ENCODE assay signal across 20 mouse cellular contexts in the genomic region with DNA sequence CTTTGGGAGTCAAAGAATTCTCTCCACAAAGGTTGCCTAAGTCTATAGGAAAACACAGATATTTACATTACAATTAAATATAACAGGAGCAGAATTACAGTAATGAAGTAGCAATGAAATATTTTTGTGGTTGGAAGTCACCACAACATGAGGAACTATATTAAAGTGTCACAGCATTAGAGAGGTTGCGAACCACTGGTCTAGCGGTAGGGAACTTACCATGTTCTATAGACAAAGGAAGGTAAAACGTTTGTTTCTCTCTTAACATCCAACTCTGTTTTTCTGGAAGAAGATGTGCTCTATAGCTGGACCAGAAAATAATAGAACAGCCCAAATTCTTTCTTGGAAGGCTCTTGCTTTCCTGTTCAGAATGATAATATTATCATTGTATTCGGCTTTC. TPM values are rescaled to one million over a fixed set of nuclear protein-coding genes. Genes with fewer than 3 reads are reported as not detected.
DNase-seq lines count a peak whose midpoint lies in the region; ATAC-seq lines count a peak whose summit lies in the region.
"Had no signal": no experiment of that assay in that cellular context is flagged by ENCODE, and none has a peak within 500 bp of the region (broad histone marks: within the 10 kb centered on the region; RNA-seq: fewer than 3 reads in every experiment).

No protein-coding gene starts in this region.

- ATAC-seq in common myeloid progenitor, adult 5-6 weeks (replicated peaks; ENCODE audit: low read depth, poor library complexity, severe bottlenecking): 0 out of 2 replicates have a peak, but pooled peaks have one; percentile 47
- ATAC-seq in megakaryocyte, adult 5-6 weeks (ENCODE audit: poor library complexity, severe bottlenecking): peak; percentile 54
- ATAC-seq: forebrain, embryonic 16.5 days; Patski had no signal

- DNase-seq in lung, postnatal 36 days: peak; percentile 3
- no peak for DNase-seq in lung, postnatal 10 days
- DNase-seq in adrenal gland, adult 18-20 months (ENCODE audit: low spot score in 2 of 2): no peak
- DNase-seq in ovary, postnatal 36 days (ENCODE audit: low spot score): no peak
- DNase-seq in ovary, postnatal 10 days (ENCODE audit: low spot score): no peak
- DNase-seq: adrenal gland, adult 2 months; adrenal gland, postnatal 14 days; B cell, adult 2 months; cerebellum, adult 11 months; cerebellum, adult 2 months; cerebellum, adult 9-11 months; cerebellum, postnatal 25 days; embryo, embryonic 11 days; gastrocnemius, postnatal 36 days; heart, adult 11 months had no signal

RNA-seq across cellular contexts. Expression of a gene that starts 0.6 kb away (rescaled TPM):
- total RNA-seq in common myeloid progenitor, adult 5-6 weeks (2017): 1.1 TPM in 1 of 2 replicates, not detected in the other
- total RNA-seq in megakaryocyte, adult 5-6 weeks (2015): 120 and 131 TPM in 2 replicates
- total RNA-seq in megakaryocyte, adult 5-6 weeks (2017): 102 and 107 TPM in 2 replicates
- 1 to 10 TPM; 2.5 to 4.9 TPM for total RNA-seq in adrenal gland, adult 18-20 months (2021)
- total RNA-seq: CH12.LX had no signal

RNA-seq across cellular contexts. Expression of a gene that starts 54.4 kb away (rescaled TPM):
- total RNA-seq in common myeloid progenitor, adult 5-6 weeks (2017): 1,342 and 1,379 TPM in 2 replicates
- 11,237 and 11,623 TPM in 2 replicates for total RNA-seq in megakaryocyte, adult 5-6 weeks (2015)
- total RNA-seq in megakaryocyte, adult 5-6 weeks (2017): 5,986 and 6,405 TPM in 2 replicates
- 100 to 1,000 TPM; 366 to 491 TPM for total RNA-seq in adrenal gland, adult 18-20 months (2021)

Comparison
In these comparisons a context has a peak if more than half of its experiments do, and no peak if none do; other contexts are left out.
1. RNA of a gene that starts 0.6 kb away (total RNA-seq): 102 to 131 TPM in megakaryocyte, adult 5-6 weeks; 2.5 to 4.9 TPM in adrenal gland, adult 18-20 months and 1.1 TPM in common myeloid progenitor, adult 5-6 weeks; every median in the first group is over 10 times any median in the second.